Mouse (Mus musculus) left cerebral cortex, adult 8-10 months (tissue): ENCODE measurements at regions not wholly inside any gene's neighbourhood (a gene's known extent, or its start where the extent isn't known, plus 50 kb on each side); places are given as distances from the start of the nearest gene placed in this dataset.
A peak's percentile ranks its signal among the peaks of the same experiment; 100 is the strongest.

Experiments
- DNase-seq, 2 experiments: peaks; one replicate each; pipeline ENCODE4 v3.0.0; 2022; ENCODE audit warnings: low spot score in 2 of 2

DNA sequence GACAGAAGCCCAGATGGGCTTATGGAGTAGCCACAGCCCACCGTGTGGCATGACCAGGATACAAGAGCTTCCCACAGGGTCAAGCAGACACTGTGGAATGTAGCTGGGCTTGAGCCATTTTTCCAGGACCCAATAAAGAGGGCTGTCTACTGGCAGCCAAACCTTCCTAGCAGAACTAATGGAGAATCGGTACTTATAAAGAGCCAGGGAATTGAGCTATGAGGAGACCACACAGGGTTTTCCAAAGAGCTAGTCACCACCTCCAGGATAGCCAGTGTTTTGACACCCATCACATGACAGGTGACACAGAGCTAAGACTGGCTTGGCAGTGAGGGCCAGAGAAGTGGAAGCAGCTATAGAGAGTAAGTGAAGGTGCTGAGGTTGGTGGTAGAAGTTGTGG is 149.9 kb downstream of the Map2k4 start:
- DNase-seq, result no peak

DNA sequence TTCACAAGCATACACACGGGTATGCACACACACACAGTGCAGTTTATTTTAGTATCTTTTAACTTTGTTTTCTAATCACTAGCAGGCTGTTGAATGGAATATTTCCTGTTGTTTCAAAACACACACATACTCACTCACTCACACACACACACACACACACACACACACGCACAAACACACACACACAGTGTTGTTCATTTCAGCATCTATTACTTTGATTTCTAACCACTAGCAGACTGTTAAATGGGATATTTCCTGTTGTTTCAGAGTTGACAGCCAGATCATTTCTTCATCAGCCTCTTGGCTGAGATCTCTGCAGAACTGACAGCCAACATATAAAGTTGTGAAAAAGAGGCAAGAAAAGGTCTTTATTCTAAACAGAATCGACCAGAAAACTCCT is 150.9 kb downstream of the Map2k4 start:
- DNase-seq, result no peak

GRCm38 (mm10) chr11:65635307-65635706 is 152.8 kb downstream of the Map2k4 start:
- no peak for DNase-seq

GRCm38 (mm10) chr11:65631164-65631563 is 156.9 kb downstream of the Map2k4 start:
- no peak for DNase-seq

DNA sequence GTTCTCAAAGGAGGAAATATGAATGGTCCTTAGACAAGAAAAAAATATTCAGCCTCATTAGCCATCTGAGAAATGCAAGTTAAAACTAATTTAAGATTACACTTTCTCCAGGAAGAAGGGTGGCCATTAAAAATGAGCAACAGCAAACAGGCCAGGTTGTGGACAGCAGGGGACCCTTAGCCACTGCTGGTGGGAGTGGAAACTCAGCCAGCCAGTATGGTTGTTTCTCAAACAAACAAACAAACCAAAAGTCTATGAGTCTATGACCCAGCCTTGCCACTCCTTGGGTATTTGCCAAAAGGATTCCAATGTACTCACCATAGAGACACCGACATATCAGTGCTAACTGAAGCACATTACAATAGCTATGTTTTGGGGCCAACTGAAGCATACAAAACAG is 157.7 kb downstream of the Map2k4 start:
- DNase-seq, result no peak

GRCm38 (mm10) chr11:65629320-65629719 is 158.8 kb downstream of the Map2k4 start:
- no peak for DNase-seq

DNA sequence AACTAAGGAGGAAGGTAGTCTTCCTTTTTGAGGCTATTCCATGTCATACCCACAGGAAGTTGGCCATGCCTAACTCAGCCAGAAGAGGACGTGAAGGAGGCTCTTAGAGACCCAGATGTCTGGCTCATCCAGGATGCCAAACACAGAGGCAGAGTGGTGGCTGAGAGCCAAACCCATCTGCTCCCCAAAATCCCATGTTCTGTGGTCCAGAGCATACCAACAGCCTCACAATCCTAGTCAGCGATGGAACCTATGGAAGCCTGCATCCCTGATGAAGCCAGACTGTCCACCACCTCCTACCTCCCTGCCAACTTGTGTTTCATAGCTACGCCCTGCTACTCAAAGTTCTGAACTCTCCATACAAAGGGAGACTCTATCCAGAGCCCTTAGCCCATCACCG is 169.1 kb downstream of the Map2k4 start:
- peak in 1 of 2 experiments; percentile 15 for DNase-seq

DNA sequence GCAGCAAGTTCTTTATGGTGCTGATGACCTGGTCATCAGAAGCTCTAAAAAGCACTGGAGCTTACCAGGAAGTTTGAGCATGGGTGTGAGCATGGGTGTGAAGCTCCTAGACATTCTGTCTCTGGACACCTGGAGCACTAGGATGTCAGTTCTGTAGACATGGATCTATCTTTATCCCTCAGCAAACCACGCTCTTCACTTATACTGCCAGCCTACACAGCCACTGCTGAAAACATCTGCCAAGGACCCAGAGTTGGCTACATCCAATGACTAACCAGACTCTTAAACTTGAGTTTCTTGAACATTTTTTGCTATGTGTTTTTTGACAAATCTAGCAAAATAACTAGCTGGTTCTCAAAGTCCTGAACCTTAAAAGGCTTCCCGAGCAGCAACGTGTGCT is 177.6 kb downstream of the Map2k4 start:
- peak in 1 of 2 experiments; percentile 28 for DNase-seq

DNA sequence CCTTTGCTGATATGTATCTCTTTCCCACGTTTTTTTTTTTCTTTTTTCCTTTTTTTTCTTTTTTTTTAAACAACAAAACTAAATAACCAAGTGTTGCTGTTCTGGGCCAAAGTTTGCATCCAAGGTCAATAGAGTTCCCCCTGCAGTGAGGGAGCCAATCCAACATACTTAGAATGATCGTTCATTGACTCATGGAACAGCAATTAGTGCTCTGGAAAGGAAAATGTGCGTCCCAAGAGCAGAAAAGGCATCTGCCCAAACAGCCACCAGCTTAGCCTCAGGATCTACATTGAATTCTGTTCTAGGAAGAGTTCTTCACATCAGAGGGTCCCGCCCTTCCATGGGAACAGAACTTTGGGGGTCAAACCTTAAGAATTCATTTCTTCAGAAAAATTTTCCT is 179.0 kb downstream of the Map2k4 start:
- DNase-seq, result no peak

- DNase-seq, result peak in 1 of 2 experiments; percentile 11
Measured at GRCm38 (mm10) chr11:65597298-65598076, 190.6 kb downstream of the Map2k4 start.

DNA sequence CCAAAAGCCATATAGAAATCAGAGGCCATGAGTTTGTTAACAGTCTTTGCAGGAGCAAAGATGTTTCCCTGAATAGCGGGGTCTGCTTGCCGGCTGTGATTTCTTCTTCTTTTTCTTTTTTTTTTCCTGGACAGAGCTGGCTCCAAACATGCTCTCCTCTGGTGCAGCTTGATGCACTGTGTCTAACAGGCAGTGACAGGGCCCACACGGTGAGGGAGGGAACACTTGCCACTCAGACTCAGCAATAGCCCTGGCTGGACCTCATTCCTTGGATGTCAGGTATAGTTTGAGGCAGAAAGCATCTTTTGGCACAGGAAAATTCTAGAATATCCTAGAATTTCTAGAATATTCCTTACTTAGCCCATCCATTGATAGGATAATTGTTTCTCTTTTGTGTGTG is 199.6 kb downstream of the Map2k4 start:
- no peak for DNase-seq

- no peak for DNase-seq
Measured at GRCm38 (mm10) chr11:65567831-65568230, 220.3 kb downstream of the Map2k4 start.

GRCm38 (mm10) chr11:65558236-65558635 is 229.9 kb downstream of the Map2k4 start:
- DNase-seq, result no peak

- no peak for DNase-seq
Measured at GRCm38 (mm10) chr11:65551073-65551472, 237.0 kb downstream of the Map2k4 start.

- DNase-seq, result no peak
Measured at GRCm38 (mm10) chr11:65544281-65544680, 243.8 kb downstream of the Map2k4 start.

DNA sequence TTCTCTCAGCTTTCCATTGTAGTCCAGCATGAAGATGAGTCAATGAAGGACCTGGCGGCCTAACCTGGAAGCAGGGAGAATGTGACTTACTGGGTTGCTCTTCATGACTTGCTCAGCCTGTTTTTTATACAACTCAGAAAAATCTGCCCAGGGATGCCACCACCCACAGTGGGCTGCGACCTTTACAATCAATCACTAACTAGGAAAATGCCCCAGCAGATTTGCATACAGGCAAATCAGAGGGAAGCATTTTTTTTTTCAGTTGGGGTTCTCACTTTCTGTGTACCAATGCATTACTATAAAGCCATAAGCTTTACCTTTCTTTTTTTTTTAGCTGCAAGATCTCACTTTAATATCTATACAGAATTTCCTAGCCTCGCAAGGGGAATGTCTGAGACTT is 244.5 kb downstream of the Map2k4 start:
- no peak for DNase-seq

- DNase-seq, result no peak
Measured at GRCm38 (mm10) chr11:65537046-65537630, 251.0 kb downstream of the Map2k4 start.

DNA sequence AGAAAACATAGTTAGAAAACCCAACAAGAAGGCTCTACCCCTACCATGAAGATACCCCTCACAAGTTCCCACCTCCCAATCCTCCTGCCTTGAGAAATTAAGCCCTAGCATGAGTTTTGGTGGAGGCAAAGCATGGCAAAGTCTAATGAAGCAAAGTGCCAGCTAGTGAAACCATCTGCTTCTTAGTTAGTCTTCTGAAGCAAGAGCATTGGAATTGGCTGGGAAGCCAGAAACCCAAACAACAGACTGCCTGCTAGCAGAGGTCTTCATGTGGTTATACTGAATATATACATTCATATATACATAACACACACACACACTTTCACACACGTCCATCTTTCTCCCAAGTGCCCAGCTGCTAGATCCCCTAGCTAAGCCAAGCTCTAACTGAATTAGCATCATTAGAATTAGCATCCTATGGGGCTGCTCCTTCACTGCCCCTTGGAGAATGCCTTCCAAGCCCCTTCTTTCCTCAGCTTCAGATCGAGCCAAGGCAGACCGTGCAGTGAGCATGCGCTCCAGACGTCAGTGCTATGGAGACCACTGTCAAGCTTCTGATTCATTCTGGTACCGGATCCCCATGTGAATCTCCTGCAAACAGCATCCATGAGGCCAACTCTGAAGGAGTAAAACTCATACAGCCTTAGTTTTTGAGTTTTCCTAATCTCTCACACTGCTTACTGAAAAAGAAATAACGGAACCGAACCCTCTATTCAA is 252.2 kb downstream of the Map2k4 start:
- DNase-seq, result no peak

GRCm38 (mm10) chr11:65530744-65531143 is 257.4 kb downstream of the Map2k4 start:
- no peak for DNase-seq

- DNase-seq, result no peak
Measured at GRCm38 (mm10) chr11:65505106-65505865, 235.5 kb upstream of the Myocd start.

GRCm38 (mm10) chr11:65497979-65498378 is 228.2 kb upstream of the Myocd start:
- DNase-seq, result no peak

- no peak for DNase-seq
Measured at GRCm38 (mm10) chr11:65497415-65497814, 227.6 kb upstream of the Myocd start.
